Mouse (Mus musculus): ENCODE data around the gene Scap. TPM values are rescaled to one million over a fixed set of nuclear protein-coding genes. Genes with fewer than 3 reads are reported as not detected.
"Not testable (repeated sequence)": the region's sequence is repeated elsewhere in the genome, so short reads cannot be mapped to it uniquely, and the experiment has no call there.

Scap gene
- polyA plus RNA-seq, 1 experiment = not detected

DNA sequence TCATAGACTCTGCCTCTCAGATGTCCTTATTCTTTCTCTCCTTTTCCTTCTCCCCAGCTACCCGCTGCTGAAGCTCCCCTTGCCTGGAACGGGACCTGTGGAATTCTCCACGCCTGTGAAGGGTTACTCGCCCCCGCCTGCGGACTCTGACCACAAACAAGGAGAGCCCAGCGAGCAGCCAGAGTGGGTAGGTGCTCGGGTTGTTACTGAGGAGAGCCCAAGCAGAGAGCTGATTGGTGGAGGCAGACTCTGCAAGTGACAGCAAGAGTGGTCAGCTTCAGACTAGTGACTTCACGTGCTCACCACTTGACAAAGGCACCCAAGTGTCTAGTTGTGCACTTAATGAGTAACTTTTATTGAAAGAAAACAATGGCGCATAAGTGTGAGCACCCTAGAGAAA is 29.2 kb downstream of the Scap start:
- no peak for TF ChIP-seq POLR2A (IDR thresholded peaks at IDR 0.05; ENCODE audit: insufficient read depth, low read depth, low read length)
- TF ChIP-seq CTCF (IDR thresholded peaks at IDR 0.05; ENCODE audit: insufficient read depth, low read depth, low read length) = no peak
- H3K4me1 ChIP-seq (ENCODE audit: control insufficient read depth, insufficient read depth, low read length) = no peaks in the 10 kb centered on the region
- WGBS = 92% methylated on average over 10 of the region's 10 CpGs
- H3K27ac ChIP-seq (ENCODE audit: insufficient read depth, low read depth, low read length) = no peak overlapping the region
- H3K4me3 ChIP-seq (ENCODE audit: insufficient read depth, low read depth, low read length) = no peak overlapping the region

DNA sequence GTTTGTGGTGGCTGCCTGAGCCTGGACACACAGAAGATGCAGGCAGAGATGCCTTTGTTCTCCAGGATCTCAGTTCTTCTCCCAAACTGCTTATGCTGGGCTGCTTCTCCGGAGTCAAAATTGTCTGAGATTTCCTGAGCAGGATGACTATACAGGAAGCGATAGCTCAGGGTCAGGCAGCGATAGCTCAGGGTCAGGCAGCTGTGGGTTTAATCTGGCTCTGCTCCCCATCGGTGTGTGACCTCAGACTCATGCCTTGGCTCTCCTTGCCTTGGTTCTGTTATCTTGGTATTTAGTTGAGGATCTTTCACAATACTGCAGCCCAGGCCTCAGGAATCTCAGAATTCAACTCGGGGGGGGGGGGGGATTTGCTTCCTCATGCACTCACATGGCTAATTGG is 33.7 kb downstream of the Scap start:
- Histone ChIP-seq H3K4me3 (ENCODE audit: insufficient read depth, low read depth, low read length) (no peak overlapping the region), H3K4me1 (ENCODE audit: control insufficient read depth, insufficient read depth, low read length) (no peaks in the 10 kb centered on the region), H3K27ac (ENCODE audit: insufficient read depth, low read depth, low read length) (no peak overlapping the region)
- no peak for TF ChIP-seq CTCF (IDR thresholded peaks at IDR 0.05; ENCODE audit: insufficient read depth, low read depth, low read length)
- TF ChIP-seq POLR2A (IDR thresholded peaks at IDR 0.05; ENCODE audit: insufficient read depth, low read depth, low read length) = no peak
- 65% methylated on average over 5 of the region's 5 CpGs for WGBS

DNA sequence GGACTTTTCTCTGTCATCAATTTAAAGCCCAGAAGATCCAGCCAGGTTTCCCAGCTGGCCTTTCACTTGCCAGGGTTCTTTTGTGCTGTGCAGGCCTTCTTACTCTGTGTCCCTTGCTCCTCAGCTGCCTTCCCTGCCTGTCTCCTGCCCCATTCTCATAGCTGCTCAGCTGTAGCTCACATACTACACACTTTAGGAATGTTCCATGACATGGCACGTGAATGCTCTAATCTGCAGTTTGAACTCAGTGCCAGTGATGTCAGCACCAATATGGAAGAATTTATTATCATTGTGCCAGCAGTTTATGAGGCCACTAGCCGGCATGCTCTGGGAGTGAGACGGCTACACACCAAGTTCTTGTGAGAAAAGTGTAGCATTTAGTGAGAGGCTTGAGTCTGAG is 36.8 kb downstream of the Scap start:
- TF ChIP-seq CTCF (IDR thresholded peaks at IDR 0.05; ENCODE audit: insufficient read depth, low read depth, low read length) = no peak
- no peak for TF ChIP-seq POLR2A (IDR thresholded peaks at IDR 0.05; ENCODE audit: insufficient read depth, low read depth, low read length)
- H3K4me1 ChIP-seq (ENCODE audit: control insufficient read depth, insufficient read depth, low read length) = no peaks in the 10 kb centered on the region

DNA sequence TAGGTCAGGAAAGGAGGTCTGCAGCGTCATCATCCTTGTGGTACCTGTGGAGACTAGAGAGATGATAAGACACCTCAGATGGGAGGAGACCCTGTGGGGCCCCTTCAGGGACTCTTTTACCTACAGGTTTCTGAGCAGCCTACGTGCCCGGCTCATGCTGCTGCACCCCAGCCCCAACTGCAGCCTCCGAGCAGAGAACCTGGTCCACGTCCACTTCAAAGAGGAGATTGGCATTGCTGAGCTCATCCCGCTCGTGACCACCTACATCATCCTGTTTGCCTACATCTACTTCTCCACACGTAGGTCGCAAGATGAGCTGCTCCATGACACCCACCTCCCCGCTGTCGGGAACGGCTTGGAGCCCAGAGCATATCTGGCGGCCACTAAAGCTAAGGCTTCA is 40.8 kb downstream of the Scap start:
- Histone ChIP-seq H3K27ac (ENCODE audit: insufficient read depth, low read depth, low read length) (no peak overlapping the region), H3K4me1 (ENCODE audit: control insufficient read depth, insufficient read depth, low read length) (no peaks in the 10 kb centered on the region), H3K4me3 (ENCODE audit: insufficient read depth, low read depth, low read length) (no peak overlapping the region)
- 95% methylated on average over 13 of the region's 13 CpGs for WGBS
- no peak for TF ChIP-seq CTCF (IDR thresholded peaks at IDR 0.05; ENCODE audit: insufficient read depth, low read depth, low read length)
- no peak for TF ChIP-seq POLR2A (IDR thresholded peaks at IDR 0.05; ENCODE audit: insufficient read depth, low read depth, low read length)

More for the DNA sequence above, 36.8 kb downstream of the Scap start:
- H3K4me3 ChIP-seq (ENCODE audit: insufficient read depth, low read depth, low read length) = no peak overlapping the region
- 84% methylated on average over 3 of the region's 3 CpGs for WGBS
- H3K27ac ChIP-seq (ENCODE audit: insufficient read depth, low read depth, low read length) = no peak overlapping the region

DNA sequence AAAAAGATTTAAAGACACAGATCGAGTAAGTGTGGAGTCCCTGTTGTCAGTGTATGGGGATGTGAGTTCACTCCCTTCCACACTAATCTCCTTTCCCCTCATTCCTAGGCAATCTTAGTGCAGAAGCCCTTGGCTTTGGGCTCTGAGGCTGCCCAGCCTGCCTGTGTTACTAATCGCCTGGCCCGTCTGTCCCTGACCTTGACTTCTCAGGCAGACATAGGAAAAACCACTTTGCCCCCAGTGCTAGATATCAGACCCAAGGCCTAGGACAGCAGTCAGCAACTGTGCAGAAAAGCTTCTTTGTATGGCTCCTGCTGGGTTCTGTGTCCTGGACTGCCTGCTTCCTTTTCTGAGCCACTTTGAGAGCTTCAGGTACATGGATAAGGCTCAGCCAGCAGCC is 42.6 kb downstream of the Scap start:
- no peak overlapping the region for H3K4me3 ChIP-seq (ENCODE audit: insufficient read depth, low read depth, low read length)
- TF ChIP-seq CTCF (IDR thresholded peaks at IDR 0.05; ENCODE audit: insufficient read depth, low read depth, low read length) (no peak), POLR2A (IDR thresholded peaks at IDR 0.05; ENCODE audit: insufficient read depth, low read depth, low read length) (no peak)
- H3K27ac ChIP-seq (ENCODE audit: insufficient read depth, low read depth, low read length) = no peak overlapping the region
- no peaks in the 10 kb centered on the region for H3K4me1 ChIP-seq (ENCODE audit: control insufficient read depth, insufficient read depth, low read length)
- WGBS = 96% methylated on average over 3 of the region's 3 CpGs

DNA sequence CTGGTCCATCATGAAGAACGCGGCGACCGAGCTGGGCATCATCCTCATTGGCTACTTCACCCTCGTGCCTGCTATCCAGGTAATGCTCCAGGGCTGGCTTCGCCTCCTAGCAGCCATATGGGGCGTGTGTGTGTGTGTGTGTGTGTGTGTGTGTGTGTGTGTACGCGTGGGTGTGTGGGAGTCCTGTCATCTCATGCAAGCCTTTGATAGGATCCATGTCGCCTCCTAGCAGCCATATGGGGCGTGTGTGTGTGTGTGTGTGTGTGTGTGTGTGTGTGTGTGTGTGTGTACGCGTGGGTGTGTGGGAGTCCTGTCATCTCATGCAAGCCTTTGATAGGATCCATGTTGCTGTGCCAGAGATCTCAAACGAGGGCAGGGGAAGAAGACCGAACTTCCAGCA is 44.6 kb downstream of the Scap start:
- not testable (repeated sequence) for H3K4me1 ChIP-seq (ENCODE audit: control insufficient read depth, insufficient read depth, low read length); H3K27ac ChIP-seq (ENCODE audit: insufficient read depth, low read depth, low read length); H3K4me3 ChIP-seq (ENCODE audit: insufficient read depth, low read depth, low read length)
- WGBS = 79% methylated on average over 15 of the region's 15 CpGs

DNA sequence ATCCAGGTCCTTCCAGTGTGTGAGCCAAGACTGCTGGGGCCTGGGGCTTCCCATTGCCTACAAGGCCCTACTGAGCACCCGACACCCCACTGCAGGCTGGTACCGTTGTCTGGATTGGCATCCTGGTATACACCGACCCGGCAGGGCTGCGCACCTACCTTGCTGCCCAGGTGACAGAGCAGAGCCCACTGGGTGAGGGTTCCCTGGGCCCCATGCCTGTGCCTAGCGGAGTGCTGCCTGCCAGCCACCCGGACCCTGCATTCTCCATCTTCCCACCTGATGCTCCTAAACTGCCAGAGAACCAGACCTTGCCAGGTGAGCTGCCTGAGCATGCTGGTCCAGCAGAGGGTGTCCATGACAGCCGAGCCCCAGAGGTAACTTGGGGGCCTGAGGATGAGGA is 46.3 kb downstream of the Scap start:
- H3K4me1 ChIP-seq (ENCODE audit: control insufficient read depth, insufficient read depth, low read length) = 0 out of 2 replicates have a peak, but pooled peaks cover 2% of the 10 kb centered on the region
- no peak overlapping the region for H3K4me3 ChIP-seq (ENCODE audit: insufficient read depth, low read depth, low read length)
- WGBS = 98% methylated on average over 8 of the region's 8 CpGs
- no peak for TF ChIP-seq CTCF (IDR thresholded peaks at IDR 0.05; ENCODE audit: insufficient read depth, low read depth, low read length)
- TF ChIP-seq POLR2A (IDR thresholded peaks at IDR 0.05; ENCODE audit: insufficient read depth, low read depth, low read length) = no peak
- H3K27ac ChIP-seq (ENCODE audit: insufficient read depth, low read depth, low read length) = no peak overlapping the region

DNA sequence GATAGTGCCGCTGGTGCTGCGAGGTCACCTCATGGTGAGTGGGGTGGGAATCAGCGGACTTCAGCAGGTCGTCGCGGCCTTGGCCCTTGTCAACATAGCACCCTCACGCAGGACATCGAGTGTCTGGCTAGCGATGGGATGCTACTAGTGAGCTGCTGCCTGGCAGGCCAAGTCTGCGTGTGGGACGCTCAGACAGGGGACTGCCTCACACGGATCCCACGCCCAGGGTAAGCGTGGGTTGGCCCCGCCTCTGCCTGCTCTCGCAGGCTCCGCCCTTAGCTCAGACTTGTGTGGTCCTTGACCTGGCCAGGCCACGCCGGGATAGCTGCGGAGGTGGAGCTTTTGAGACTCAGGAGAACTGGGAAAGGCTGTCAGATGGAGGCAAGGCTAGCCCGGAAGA is 47.6 kb downstream of the Scap start:
- Histone ChIP-seq H3K27ac (ENCODE audit: insufficient read depth, low read depth, low read length) (no peak overlapping the region), H3K4me1 (ENCODE audit: control insufficient read depth, insufficient read depth, low read length) (peaks cover 7% of the 10 kb centered on the region; the same call in 1 of the 2 replicates), H3K4me3 (ENCODE audit: insufficient read depth, low read depth, low read length) (no peak overlapping the region)
- TF ChIP-seq CTCF (IDR thresholded peaks at IDR 0.05; ENCODE audit: insufficient read depth, low read depth, low read length) = no peak
- TF ChIP-seq POLR2A (IDR thresholded peaks at IDR 0.05; ENCODE audit: insufficient read depth, low read depth, low read length) = no peak
- WGBS = 58% methylated on average over 21 of the region's 21 CpGs

DNA sequence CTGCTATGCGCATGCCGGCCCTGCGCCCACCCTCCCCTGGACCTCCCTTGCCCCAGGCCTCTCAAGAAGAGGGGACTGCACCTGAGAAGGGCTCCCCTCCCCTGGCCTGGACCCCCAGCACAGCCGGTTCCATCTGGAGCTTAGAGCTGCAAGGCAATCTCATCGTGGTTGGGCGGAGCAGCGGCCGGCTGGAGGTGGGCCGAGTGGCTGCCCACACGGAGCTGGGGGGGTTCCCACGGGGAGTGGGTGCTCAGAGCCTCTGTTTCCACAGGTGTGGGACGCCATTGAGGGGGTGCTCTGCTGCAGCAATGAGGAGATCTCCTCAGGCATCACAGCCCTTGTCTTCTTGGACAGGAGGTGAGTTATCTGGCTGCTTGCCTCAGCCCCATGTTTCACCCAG is 48.2 kb downstream of the Scap start:
- no peak overlapping the region for H3K27ac ChIP-seq (ENCODE audit: insufficient read depth, low read depth, low read length)
- TF ChIP-seq CTCF (IDR thresholded peaks at IDR 0.05; ENCODE audit: insufficient read depth, low read depth, low read length) (no peak), POLR2A (IDR thresholded peaks at IDR 0.05; ENCODE audit: insufficient read depth, low read depth, low read length) (no peak)
- H3K4me3 ChIP-seq (ENCODE audit: insufficient read depth, low read depth, low read length) = no peak overlapping the region
- 81% methylated on average over 12 of the region's 12 CpGs for WGBS
- peaks cover 7% of the 10 kb centered on the region; the same call in 1 of the 2 replicates for H3K4me1 ChIP-seq (ENCODE audit: control insufficient read depth, insufficient read depth, low read length)

DNA sequence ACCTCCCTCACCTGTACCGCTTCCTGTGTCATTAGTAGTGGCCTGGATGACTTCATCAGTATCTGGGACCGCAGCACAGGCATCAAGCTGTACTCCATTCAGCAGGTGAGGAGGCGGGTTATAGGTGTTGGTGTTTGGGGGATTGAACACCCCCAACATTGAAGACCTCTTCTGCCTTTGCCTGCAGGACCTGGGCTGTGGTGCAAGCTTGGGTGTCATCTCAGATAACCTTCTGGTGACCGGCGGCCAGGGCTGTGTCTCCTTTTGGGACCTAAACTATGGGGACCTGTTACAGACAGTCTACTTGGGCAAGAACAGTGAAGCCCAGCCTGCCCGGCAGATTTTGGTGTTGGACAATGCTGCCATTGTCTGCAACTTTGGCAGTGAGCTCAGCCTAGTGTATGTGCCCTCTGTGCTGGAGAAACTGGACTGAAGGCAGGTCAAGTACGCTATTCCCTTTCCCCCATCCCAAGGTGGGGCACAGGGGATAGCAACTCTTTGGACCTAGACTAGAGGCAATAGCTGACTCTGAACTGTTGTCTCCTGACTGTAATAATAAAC is 51.4 kb downstream of the Scap start:
- H3K4me3 ChIP-seq (ENCODE audit: insufficient read depth, low read depth, low read length) = no peak overlapping the region
- peaks cover 7% of the 10 kb centered on the region for H3K4me1 ChIP-seq (ENCODE audit: control insufficient read depth, insufficient read depth, low read length)
- 66% methylated on average over 7 of the region's 7 CpGs for WGBS
- no peak for TF ChIP-seq POLR2A (IDR thresholded peaks at IDR 0.05; ENCODE audit: insufficient read depth, low read depth, low read length)
- no peak for TF ChIP-seq CTCF (IDR thresholded peaks at IDR 0.05; ENCODE audit: insufficient read depth, low read depth, low read length)
- H3K27ac ChIP-seq (ENCODE audit: insufficient read depth, low read depth, low read length) = no peak overlapping the region

All from olfactory bulb, adult 2 months (tissue).